Mouse (Mus musculus) 3134 (cell line): ENCODE data around the gene Lmo2.

ENCODE experiments used
- DNase-seq: peaks from one replicate; pipeline ENCODE4 v3.0.0-alpha.2; 2011; ENCODE audit warnings: low spot score; ENCODE audit not compliant: insufficient read length; ENCODE audit errors: extremely low read depth

The Lmo2 gene

DNA sequence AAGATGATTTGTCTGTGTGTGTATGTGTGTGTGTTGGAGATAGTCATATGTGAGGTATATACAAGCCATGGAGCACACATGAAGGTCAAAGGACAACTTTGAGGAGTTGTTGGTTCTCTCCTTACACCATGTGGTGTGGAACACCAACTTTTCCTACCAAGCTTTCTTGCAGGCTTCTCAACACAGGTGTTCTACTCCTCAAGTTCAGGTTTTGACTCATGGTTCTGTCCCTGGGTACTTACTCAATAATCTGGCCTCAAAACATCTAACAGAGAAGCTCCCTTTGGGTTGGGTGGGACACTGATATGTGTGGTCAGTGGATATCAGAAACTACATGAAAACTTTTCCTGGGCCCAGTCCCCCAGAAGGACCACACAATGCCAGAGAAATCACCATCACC is 18.8 kb upstream of the Lmo2 start:
- DNase-seq: no peak

DNA sequence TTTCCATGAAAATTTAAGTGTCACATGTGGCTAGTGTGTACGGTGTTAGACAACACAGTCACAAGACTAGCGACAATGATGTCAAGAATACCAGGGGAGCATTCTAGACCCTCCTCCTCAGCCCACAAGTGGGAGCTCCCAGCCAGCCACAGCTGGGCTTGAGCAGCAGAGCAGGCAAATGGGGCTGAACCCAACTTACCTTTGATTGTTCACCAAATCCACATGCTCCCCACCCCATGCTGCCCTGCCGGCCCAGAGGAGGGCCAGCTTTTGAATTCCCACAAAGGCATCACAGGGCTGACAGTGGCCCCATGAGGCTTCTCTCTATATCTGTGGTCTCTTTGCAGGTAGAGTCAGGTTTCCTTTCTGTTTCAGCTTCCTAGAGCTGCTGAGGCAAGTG is 16.7 kb upstream of the Lmo2 start:
- no peak for DNase-seq

DNA sequence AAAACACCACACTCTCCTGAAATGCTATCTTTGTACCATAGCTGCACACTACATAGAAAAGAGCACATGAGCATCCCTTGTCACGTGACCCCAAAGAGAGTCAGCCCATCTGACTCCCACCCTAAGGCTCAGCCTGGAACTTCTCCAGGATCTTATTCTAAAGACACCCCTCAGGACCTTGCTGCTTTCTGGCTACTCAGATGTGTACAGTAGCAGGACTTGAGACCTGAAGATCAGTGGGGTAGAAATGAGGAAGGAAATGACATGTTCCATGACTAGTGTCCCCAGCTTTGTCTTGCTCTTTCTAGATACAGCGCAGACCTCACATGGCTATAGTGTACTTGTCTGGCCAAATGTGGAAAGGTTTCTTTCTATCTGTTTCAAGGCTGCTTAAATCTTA is 12.9 kb upstream of the Lmo2 start:
- no peak for DNase-seq

DNA sequence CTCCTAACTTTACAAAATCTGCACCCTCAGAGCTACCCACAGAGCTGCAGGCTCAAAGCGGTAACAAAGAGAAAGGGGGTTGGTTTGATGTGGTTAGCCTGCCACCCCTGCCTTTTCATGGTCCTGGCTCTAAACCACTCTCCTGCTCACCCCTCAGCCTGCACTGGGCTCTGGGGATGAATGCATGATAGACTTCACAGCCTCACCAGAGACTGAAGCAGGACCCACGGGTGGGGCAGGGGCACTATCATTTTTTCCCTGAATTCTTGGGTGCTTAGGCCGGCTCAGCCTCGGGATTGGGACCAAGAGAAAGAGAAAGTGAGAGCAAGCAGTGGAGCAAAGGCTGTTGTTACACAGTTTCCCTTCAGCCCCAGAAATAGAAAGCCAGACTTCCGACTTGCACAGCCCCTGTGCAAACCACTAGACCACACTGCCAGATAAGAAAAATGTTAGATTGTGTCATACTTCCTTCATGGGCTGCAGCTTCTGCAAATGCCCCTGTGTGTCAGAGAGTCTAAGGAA is 12.2 kb upstream of the Lmo2 start:
- DNase-seq: no peak

DNA sequence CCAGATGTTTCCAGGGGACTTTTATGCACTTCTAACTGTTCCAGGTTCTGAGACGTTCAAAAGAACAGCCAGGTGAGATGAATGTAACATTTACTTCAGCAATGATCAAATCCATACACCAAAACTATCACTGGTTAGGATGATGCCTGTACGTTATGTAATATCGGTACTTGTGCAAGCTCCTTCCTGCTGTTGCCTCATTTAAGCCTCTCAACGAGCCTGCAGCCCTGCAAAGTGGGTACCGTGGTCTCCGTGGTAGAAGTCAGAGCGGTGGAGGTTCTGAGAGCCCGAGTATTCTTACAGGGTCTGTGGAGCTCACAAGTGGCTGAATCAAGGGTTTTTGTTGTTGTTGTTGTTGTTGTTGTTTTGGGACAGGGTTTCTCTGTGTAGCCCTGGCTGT is 10.9 kb upstream of the Lmo2 start:
- no peak for DNase-seq

DNA sequence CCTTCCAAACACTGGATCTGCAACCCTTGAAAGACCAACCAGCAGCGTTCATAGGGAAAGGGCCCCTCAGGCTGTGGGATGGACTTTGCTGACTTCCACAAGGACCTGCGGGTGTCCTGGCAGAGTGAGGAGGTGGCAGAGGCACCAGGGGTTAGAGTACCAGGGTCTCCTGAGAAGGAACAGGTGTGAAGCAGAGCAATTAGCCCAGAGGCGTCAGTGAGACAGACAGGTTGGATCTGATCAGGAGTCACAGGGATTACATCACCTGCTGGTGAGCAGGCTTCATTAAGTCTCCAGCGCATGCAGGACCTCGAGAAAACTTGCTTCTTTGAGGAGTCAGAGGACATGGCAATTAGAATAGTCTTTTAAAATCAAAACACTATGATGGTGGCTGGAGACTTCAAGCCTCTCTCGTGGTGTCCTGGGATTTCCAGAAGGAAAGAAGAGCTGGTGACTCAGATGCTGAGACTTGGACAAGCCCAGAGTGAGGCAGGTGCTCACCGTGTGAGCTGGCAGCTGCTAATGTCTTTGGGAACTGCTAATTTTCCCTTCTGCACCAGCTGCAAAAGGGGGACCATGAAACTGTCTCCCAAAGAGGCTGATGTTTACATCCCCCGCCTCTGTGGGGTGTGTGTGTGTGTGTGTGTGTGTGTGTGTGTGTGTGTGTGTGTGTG is 9.7 kb upstream of the Lmo2 start:
- no peak for DNase-seq

DNA sequence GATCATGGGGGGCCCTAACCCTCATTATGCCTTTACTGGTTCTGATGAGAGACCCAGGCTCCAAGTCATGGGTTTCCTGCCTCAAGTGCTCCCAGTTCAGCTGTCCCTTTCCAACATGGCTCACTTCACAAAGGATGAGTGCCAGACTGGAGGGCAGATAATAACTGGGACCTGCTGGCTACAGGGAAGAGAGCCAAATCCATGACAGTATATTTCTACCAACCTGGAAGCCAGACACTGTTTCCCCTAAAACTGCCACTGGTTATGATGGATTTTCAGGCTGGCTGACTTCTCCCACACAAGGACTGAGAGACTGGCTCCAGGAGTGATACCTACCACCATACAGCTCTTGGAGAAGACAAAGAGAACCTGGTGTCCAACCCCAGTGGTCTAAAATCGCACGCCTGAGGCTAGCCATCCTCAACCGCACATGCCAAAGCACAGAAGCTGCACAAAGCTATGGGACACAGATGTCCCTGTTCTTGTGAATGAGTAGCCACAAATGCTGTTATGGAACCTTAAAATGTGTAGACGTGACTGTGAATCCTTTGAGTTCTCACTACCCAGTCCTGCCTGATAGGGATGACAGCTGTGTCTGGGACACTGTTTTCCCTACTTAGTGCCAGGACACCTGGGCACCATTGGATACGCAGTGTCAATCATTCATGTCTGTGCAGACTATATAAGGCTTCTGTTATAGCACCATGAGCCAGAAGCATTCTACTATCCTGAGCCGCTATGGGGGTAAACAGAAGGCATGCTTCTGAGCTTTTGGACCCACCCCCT is 4.5 kb upstream of the Lmo2 start:
- no peak for DNase-seq

DNA sequence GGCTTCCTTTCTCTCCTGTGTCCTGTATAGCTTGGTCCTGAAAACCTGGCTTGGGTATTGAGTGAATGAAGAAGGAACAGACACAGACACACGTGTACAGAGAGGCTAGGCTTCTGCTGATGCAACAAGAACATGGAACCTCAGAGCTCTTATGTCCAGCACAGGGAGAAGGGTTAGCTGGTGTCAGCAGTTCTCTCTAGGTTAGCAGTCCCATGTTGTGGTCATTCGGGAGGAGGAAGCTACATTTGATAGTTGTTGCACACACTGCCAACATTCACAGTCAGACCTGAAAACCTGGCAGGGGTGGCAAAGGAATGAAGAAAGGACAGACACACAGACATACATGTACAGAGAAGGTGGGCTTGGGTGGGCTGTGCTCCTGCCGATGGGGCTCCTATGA is 2.1 kb upstream of the Lmo2 start:
- DNase-seq: no peak

DNA sequence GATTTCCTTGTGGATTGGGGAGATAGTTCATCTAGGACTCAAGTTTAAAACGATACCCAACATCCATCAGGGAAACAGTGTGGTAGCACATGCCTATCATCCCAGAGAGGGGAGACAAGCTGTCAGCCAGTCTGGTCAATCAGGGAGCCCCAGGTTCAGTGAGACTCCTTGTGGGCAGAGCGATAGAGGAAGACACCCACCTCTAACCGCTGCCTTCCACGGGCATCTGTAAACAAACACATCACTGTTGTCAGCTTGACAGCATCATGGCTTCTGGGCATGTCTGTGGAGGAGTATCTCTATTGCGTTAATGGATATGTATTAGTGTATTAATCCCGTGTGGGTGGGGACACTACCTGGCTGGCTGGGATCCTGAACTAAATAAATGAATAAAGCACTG is 919 bp upstream of the Lmo2 start:
- DNase-seq: no peak

DNA sequence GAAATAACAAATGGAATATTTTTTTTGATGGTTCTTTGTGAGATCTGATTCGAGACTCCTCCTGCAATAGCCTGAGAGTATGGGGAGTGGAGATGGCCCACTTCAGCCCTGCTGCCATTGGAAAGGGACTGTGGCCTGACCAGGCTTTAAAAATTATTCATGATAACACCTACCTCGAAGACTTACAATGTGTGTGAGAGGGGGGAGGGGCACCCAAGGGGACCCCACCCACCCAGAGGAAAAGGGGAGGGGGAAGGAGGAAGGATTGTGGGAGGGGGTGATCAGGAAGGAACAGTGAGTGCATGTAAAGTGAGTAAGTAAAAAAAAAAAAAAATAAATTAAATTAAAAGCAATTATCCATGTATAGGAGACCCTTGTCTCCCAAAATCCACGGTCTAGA is 848 bp downstream of the Lmo2 start:
- no peak for DNase-seq

DNA sequence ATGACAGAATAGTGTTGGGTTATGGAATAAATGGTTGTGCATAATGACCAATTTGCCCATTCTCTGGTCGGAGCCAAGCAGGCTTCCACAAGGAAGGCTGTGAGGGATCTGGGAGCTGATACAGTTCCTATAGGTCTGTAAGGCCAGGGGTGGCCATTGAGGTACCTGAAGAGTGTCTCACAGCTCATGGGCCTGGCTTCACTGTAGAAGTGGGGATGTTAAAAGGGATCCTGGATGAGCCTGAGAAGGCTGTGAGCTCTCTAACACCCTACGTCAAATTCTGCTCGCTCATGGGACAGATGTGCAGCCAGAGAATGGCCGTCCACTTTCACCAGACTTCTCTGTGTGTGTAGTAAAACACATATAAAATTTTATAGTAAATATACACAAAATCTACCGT is 1.3 kb downstream of the Lmo2 start:
- no peak for DNase-seq

DNA sequence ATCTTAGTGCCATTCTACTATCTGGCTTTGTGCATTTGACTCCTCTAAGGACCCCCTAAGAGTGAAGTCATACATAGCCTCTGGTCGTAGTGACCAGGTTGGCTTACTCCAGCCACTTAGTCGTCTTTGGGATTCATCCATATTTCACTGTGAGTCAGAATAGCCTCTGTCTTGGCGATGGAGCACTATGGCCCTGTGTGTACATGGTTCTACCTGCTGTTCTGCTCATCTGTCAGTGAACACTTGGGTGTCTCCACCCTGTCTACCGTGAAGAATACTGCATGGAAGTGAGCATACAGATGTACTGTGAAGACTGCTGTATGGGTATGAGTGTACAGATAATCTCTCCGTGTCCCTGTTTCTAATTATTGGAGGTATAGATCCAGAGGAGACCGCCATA is 1.8 kb downstream of the Lmo2 start:
- DNase-seq: no peak

DNA sequence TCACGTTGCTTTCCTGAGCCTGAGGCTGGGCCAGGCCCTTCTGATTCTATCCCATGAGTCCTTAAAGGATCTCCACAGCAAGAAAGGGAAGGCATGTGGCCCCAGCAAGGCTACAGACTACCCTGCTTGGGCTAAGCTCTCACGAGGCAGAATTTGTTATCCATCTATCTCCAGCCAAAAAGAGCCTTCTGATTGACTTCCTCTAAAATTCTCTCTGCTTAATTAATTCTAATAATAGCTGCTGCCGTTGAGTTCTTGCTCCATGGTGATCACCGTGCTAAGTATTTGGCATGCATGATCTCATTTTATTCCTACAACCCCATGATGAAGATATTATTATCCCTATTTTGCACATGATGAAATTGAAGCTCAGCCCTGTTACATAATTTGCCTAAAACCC is 4.6 kb downstream of the Lmo2 start:
- no peak for DNase-seq

DNA sequence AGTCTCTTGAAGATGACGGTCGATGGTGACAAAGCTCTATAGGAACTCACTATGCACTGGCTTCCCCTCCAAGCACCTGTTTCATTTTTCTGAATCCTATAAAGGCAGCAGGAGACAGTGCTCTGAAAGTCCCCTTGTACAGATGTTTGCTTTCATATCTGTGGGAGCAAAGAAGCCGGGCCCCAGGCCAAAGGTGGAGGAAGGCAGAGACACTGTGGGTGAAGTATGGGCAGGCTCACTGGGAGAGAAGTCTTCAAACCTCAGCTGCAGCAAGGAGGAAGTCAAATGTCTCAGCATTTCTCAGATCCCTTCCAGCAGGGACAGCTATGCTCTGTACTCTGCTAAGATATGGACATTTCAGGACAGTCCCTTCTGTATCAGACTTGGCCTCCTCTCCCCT is 7.6 kb downstream of the Lmo2 start:
- no peak for DNase-seq

DNA sequence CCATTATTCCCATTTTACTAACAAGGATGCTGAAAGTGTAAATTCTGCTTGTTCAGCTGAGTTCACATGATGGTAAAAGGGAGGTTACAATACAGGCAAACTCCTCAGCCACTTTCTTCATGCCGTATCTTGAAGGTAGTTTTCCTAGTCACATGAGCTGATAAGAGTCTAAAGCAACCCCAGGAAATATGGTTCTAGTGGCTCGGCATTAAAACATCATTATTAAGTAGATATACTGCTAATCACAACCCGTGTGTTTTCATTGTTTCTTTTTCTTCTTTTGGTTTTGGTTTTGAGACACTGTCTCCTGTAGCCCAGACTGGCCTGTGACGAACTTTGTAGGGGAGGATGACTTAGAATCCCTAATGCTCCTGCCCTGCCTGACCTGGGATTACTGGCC is 10.4 kb downstream of the Lmo2 start:
- no peak for DNase-seq

DNA sequence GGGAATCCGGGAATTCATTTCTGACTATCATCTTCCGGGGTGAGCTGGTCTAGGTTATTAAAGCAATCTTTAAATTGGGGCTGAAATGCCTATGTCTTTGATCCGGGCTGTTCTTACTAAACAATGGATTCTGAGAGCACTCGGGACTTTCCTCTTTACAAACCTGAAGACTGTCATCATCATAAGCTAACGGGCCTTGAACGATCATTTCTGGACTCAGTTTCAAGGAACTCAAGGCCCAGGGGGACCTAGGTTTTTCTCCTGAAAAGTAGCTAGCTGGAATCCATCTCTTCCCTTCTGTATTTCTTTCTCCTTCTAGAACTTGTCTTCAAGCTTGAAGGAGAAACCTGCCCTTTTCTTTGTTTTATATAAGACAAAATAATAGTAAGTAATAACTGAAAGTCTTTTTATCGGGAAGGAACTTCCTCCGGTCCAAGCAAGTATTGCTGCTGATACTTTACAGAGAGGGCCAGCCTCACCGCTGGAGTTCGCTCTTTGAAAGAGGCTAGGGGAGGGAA is 11.2 kb downstream of the Lmo2 start:
- no peak for DNase-seq

DNA sequence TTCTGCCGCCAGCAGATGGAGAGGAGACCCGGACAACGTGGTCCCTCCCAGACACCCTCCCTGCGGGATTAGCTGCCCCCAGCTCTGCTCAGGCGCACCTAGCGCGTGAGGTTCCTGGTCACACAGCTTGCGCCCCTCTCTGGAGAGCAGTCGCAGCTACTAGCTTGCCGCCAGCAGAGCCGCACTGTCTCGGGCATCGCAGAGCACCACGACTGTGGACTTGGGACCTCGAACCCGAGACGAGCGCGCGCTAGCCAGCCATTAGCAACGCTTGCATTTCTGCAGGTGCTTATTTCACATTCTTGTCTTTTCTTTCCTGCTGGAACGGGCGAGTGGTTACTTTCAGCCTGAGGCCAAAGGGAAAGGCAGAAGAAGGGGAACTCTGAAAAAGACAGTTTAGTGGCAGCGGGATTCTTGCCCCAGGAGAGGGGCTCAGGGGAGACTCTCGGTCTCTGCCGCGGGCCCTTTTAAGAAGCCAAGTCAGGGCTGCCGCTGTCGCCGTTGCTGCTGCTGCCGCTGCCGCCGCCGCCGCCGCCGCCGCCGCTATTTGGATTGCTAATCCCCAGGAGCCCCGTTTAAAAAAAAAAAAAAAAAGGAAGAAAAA is 11.8 kb downstream of the Lmo2 start:
- DNase-seq: no peak

DNA sequence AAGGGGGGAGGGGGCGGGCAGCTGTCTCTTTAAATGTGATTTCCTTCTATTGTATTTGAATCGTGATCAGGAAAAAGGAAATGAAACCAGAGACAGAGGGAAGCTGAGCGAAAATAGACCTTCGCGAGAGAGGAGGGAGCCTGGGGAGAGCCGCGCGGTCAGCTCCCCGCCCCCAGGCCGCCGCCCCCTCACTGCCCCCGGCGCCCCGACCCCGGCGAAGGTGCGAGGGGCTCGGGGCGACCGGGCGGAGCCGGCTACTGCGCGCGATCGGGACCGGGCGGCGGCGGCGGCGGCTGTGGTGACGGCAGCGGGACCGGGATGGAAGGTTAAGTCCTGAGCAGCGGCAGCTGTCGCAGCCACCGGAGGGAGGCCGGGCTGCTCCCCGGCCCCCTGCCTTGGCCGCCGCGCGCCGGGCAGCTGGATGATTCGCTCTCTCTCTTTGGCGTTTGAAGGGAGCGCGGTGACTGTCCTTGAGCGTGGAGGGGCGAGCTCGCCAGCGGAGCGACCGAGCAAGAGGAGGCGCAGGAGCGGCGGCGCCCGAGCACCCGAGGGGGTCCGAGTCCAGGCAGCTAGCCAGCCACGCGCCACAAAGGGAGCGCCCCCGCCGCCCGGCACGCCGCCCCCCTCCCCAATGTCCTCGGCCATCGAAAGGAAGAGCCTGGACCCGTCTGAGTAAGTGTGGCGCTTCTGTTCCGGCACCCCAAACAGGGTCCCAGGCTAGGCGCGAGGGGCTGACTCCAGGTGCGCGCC is 12.4 kb downstream of the Lmo2 start:
- DNase-seq: no peak

DNA sequence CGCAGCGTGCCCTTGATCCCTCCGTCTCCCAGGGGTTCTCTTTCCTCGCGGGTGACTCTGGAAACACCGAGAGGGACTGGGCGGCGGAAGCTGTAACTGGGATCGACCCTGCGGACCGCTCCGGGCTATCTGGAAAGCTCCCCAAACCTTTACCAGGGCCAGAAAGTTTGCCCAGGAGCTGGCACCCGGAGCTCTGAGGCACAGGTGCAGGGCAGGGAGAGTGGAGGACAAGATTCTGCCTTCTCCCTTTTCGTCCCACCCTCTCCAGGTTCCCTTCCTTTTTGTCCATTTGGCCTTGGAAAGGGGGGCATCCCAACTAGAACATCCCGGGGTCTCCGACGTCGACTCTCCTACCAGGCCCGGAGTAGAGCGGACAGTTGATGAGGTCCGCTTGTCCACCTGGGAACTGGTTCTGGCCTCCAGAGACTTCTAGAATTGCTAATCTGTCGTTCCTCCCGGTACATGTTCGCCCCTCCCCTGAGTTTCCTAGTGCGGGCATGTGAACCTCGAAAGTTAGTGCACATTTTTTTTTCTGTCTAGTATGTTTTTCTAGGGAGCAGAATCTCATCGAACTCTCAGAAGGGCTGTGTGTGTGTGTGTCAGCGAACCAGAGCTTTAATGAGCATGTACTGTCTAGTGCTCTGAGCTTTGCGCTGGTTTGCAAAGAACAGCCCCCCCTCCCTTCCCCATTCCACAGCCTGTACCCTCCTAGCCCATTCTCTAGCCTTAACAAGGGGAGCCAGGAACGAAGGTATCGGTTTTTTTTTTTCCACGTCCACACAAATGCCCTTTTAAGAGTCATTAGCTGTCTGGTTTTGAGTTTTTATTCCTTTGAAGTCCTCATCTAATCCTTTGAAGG is 13.2 kb downstream of the Lmo2 start:
- no peak for DNase-seq

DNA sequence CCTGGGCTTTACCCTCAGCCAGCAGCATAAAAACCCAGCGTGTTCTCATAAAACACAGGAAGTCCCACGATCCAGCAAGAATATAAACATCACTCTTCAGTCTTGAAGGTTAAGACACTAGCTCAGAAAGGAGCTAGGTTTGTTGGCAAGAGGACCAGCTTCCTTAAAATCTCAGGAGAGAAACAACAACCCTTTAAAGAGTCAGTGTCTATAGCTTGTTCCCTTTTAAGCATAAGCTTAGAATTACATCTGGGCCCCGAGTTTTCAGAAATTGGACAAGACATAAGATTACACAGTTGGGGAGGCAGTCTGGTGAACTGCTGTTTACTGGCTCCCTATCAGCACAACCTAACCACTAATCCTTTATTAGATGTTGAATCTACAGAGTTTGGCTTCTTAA is 14.1 kb downstream of the Lmo2 start:
- DNase-seq: no peak
